Mouse (Mus musculus) bone marrow macrophage, adult 2 months (primary cell): ENCODE measurements around the gene Plvap.

Experiments
- CTCF ChIP-seq: IDR thresholded peaks from 2 replicates; pipeline ENCODE4 v1.5.1; 2012; ENCODE audit warnings: low read depth, mild to moderate bottlenecking, low read length, moderate library complexity
- POLR2A ChIP-seq: IDR thresholded peaks from 2 replicates; pipeline ENCODE4 v1.6.1; 2012; ENCODE audit warnings: mild to moderate bottlenecking, low read depth, low read length, borderline replicate concordance

GRCm38 (mm10) chr8:71545053-71545452 is 33.5 kb upstream of the Plvap start:
- TF ChIP-seq CTCF (no peak), POLR2A (no peak)
